Mouse (Mus musculus): ENCODE results near the gene Impg1. TPM values are rescaled to one million over a fixed set of nuclear protein-coding genes. Genes with fewer than 3 reads are reported as not detected.

The Impg1 gene
- not detected in 2 replicates for polyA plus RNA-seq (2014; fragmentation: Nextera tagmentation; extraction: Ambion mirVana)

DNA sequence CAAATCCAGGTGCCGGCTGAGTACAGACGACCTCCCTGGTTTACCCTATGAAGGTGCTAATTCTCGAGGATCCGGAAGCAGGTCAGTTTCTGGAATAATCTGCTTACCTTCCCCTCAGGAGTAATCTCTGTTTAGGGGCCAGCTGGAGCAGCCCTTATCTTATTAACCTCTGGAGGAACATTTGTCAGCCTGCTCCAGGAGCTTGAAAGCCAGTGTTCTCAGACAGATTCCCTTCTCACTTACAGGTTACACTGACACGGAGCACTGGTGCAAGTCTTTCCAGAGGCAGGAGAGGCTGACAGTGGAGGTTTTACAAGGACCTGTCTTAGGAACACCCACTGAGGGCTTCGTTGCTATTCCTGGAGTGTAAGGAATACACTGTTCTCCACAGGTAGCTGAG, at the start of gene Impg1:
TSS of gene Impg1 (minus strand) at position 101 of the 400 bp plus-strand sequence.
- Histone ChIP-seq H3K4me2 (ENCODE audit: low read depth, severe bottlenecking) (no peak within 1 kb of the TSS), H3K9me3 (ENCODE audit: control insufficient read depth, low read length) (no peaks in the 10 kb centered on the region), H3K27me3 (ENCODE audit: control insufficient read depth, insufficient read depth, low read length) (no peaks in the 10 kb centered on the region), H3K4me3 (ENCODE audit: low read depth, low read length) (no peak within 1 kb of the TSS), H3K9ac (ENCODE audit: low read length) (no peak within 1 kb of the TSS), H3K36me3 (ENCODE audit: control insufficient read depth, insufficient read depth, low read length) (no peaks in the 10 kb centered on the region), H3K27ac (replicated peaks; ENCODE audit: low read depth, low read length) (no peak within 1 kb of the TSS), H3K4me1 (ENCODE audit: control insufficient read depth, insufficient read depth, low read length) (no peaks in the 10 kb centered on the region)
- ATAC-seq (ENCODE audit: insufficient number of reproducible peaks, low FRiP score, low TSS enrichment, low read depth) (no peak), DNase-seq (ENCODE audit: low spot score) (no peak)
- WGBS, result 45% methylated on average over 6 of the region's 6 CpGs

DNA sequence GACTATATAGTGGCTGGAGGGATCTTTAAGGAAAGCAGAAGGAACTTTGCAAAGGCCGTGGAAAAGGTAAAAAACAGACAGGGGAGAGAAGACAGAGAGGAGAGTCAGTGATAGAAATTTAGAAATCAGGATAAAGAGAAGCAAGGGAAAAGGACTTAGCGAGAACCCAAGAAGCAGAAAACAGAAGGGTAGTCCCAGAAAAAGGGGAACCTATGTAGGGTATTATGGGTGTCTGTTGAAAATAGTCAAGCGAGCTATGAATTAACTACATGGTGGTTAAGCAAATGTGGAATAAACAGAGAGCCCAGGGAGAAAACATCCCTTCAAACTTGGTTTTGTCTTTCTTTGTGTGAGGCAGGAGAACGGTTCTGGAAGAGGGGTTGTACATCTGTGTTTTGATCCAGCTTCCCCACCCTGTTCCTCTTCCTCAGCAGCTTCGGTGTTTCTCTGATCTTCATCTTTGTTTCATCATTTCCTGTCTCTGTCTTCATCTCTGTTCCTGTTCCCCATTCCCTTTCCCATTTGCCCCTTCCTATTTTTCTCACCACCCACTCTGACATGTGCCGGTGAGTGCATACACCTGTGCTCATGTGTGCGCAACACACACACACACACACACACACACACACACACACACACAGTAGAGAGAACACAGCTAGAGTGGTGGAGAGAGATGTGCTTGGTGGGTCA, 44.3 kb upstream of the Impg1 start:
- H3K4me2 ChIP-seq (ENCODE audit: low read depth, severe bottlenecking), result no peak overlapping the region
- no peak overlapping the region for H3K9ac ChIP-seq (ENCODE audit: low read length)
- H3K27ac ChIP-seq (replicated peaks; ENCODE audit: low read depth, low read length), result no peak overlapping the region
- no peak overlapping the region for H3K4me3 ChIP-seq (ENCODE audit: low read depth, low read length)
- ATAC-seq (ENCODE audit: insufficient number of reproducible peaks, low FRiP score, low TSS enrichment, low read depth) (no peak), DNase-seq (ENCODE audit: low spot score) (no peak)
- no peaks in the 10 kb centered on the region for H3K9me3 ChIP-seq (ENCODE audit: control insufficient read depth, low read length)
- no peaks in the 10 kb centered on the region for H3K27me3 ChIP-seq (ENCODE audit: control insufficient read depth, insufficient read depth, low read length)
- no peaks in the 10 kb centered on the region for H3K4me1 ChIP-seq (ENCODE audit: control insufficient read depth, insufficient read depth, low read length)
- no peaks in the 10 kb centered on the region for H3K36me3 ChIP-seq (ENCODE audit: control insufficient read depth, insufficient read depth, low read length)
- 95% methylated on average over 7 of the region's 7 CpGs for WGBS

DNA sequence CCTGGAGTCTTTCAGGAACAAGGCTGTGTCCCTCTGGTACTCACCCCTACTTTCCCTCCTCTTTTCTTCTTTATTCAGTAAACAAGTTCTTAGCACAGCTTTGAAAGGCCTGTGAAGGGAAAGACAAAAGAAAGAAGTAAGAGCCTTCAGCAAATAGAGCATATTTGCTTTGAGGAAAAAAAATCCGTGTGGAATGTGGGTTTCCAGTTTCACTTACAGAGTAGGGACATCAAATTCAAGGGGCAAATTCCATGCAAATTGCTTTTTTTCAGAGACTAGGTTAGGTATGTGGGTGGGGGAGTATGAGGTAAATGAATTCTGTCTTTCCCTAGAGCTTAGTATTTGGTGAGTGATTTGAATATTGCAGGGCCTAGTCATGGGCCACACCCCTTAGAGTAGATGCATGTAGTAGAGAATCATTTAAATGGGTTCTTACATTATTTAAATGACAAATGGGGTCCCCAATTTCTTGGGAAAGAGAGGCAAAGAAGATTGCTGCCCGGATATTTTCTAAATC, 39.3 kb upstream of the Impg1 start:
- no peak for ATAC-seq (ENCODE audit: insufficient number of reproducible peaks, low FRiP score, low TSS enrichment, low read depth)
- H3K4me2 ChIP-seq (ENCODE audit: low read depth, severe bottlenecking), result no peak overlapping the region
- no peak overlapping the region for H3K4me3 ChIP-seq (ENCODE audit: low read depth, low read length)

DNA sequence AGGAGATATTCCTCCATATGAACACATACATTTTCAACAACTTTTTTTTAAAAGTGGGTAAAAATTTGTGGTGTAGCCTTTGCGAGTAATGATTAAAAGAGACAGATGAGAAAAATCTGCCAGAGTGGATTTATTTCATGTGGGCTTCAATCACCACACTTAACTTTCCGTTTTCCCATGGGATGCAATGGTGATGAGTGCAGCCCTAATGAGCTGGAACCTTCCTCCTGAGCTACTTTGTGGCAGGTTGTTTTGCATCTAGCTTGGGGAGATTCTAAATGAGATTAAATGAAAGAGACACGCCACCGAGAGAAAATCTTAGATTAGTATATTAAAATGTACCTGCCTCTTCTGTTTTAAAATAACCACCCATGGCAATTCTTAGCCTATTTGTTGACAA, 26.3 kb upstream of the Impg1 start:
- Histone ChIP-seq H3K4me3 (ENCODE audit: low read depth, low read length) (no peak overlapping the region), H3K36me3 (ENCODE audit: control insufficient read depth, insufficient read depth, low read length) (no peaks in the 10 kb centered on the region), H3K4me2 (ENCODE audit: low read depth, severe bottlenecking) (no peak overlapping the region), H3K4me1 (ENCODE audit: control insufficient read depth, insufficient read depth, low read length) (no peaks in the 10 kb centered on the region), H3K9ac (ENCODE audit: low read length) (no peak overlapping the region), H3K9me3 (ENCODE audit: control insufficient read depth, low read length) (no peaks in the 10 kb centered on the region), H3K27me3 (ENCODE audit: control insufficient read depth, insufficient read depth, low read length) (no peaks in the 10 kb centered on the region), H3K27ac (replicated peaks; ENCODE audit: low read depth, low read length) (no peak overlapping the region)
- ATAC-seq (ENCODE audit: insufficient number of reproducible peaks, low FRiP score, low TSS enrichment, low read depth) (no peak), DNase-seq (ENCODE audit: low spot score) (no peak)
- WGBS, result 73% methylated on average over 4 of the region's 4 CpGs

More for the DNA sequence above, 39.3 kb upstream of the Impg1 start:
- H3K9ac ChIP-seq (ENCODE audit: low read length), result no peak overlapping the region
- H3K9me3 ChIP-seq (ENCODE audit: control insufficient read depth, low read length), result no peaks in the 10 kb centered on the region
- DNase-seq (ENCODE audit: low spot score), result no peak
- H3K27ac ChIP-seq (replicated peaks; ENCODE audit: low read depth, low read length), result no peak overlapping the region
- no peaks in the 10 kb centered on the region for H3K4me1 ChIP-seq (ENCODE audit: control insufficient read depth, insufficient read depth, low read length)
- WGBS, result 59% methylated on average over 2 of the region's 2 CpGs
- no peaks in the 10 kb centered on the region for H3K36me3 ChIP-seq (ENCODE audit: control insufficient read depth, insufficient read depth, low read length)
- H3K27me3 ChIP-seq (ENCODE audit: control insufficient read depth, insufficient read depth, low read length), result no peaks in the 10 kb centered on the region

DNA sequence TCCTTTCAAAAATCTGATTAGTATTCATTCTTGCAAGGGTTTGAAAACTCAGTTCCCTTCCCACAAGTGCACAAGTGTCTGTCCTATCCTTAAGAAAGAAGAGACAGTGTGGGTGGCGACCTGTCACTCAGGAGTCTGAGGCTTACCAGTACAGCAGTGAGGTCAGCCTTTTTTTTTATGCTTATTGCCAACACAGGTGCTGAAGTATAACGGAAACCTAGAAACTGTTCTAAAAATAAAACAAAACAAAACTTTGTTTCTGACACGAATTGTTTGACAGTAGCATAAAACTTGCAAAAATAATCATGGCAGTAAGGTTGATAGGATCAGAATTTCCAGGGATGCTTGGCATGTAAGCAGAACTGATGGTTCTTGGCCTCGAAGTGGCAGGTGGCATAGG, 4.9 kb downstream of the Impg1 start:
- DNase-seq (ENCODE audit: low spot score), result no peak
- H3K4me3 ChIP-seq (ENCODE audit: low read depth, low read length), result no peak overlapping the region
- 80% methylated on average over 4 of the region's 4 CpGs for WGBS
- no peak for ATAC-seq (ENCODE audit: insufficient number of reproducible peaks, low FRiP score, low TSS enrichment, low read depth)
- H3K36me3 ChIP-seq (ENCODE audit: control insufficient read depth, insufficient read depth, low read length), result no peaks in the 10 kb centered on the region
- no peak overlapping the region for H3K9ac ChIP-seq (ENCODE audit: low read length)
- no peak overlapping the region for H3K27ac ChIP-seq (replicated peaks; ENCODE audit: low read depth, low read length)
- no peak overlapping the region for H3K4me2 ChIP-seq (ENCODE audit: low read depth, severe bottlenecking)
- H3K4me1 ChIP-seq (ENCODE audit: control insufficient read depth, insufficient read depth, low read length), result no peaks in the 10 kb centered on the region
- H3K9me3 ChIP-seq (ENCODE audit: control insufficient read depth, low read length), result no peaks in the 10 kb centered on the region
- H3K27me3 ChIP-seq (ENCODE audit: control insufficient read depth, insufficient read depth, low read length), result no peaks in the 10 kb centered on the region

DNA sequence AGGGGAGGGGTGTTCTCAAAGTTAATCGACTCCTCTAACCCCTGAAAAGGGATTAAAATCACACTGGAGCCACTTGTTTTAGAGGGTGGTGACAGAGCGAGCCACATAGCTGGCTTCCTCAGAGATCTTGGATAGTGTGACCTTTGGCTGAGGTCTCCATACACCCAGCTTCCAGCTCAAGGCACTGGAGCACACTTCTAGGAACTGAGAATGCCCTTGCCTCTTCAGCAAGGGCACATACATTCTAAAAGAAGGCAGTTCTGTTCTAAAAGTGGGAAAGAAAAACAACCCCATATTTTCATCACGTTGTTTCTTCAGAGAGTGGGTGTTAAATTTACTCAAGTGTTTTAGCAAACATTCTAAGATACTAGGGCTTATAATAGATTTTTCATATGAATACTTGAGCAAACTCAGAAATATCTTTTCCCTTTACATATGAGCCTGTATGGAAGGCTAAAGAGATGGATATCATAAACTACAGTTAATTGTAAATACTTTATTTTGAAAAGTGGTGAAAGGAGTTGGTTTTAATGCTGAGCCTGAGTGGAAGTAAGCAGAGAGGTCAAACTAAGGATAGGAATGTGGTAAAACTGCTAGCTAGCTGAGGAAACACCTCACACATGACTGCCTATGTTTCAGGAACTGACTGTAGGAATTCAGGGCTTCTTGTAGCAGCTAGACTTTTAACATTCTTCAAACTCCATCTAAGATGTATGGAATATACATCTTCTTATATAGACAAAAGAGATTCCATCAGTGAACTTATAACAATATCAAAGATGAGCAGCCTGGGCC, 14.6 kb downstream of the Impg1 start:
- Histone ChIP-seq H3K27ac (replicated peaks; ENCODE audit: low read depth, low read length) (no peak overlapping the region), H3K4me3 (ENCODE audit: low read depth, low read length) (no peak overlapping the region), H3K4me1 (ENCODE audit: control insufficient read depth, insufficient read depth, low read length) (no peaks in the 10 kb centered on the region), H3K9me3 (ENCODE audit: control insufficient read depth, low read length) (no peaks in the 10 kb centered on the region), H3K27me3 (ENCODE audit: control insufficient read depth, insufficient read depth, low read length) (no peaks in the 10 kb centered on the region), H3K4me2 (ENCODE audit: low read depth, severe bottlenecking) (no peak overlapping the region), H3K36me3 (ENCODE audit: control insufficient read depth, insufficient read depth, low read length) (no peaks in the 10 kb centered on the region), H3K9ac (ENCODE audit: low read length) (no peak overlapping the region)
- ATAC-seq (ENCODE audit: insufficient number of reproducible peaks, low FRiP score, low TSS enrichment, low read depth) (no peak), DNase-seq (ENCODE audit: low spot score) (no peak)
- 62% methylated on average over 3 of the region's 3 CpGs for WGBS

DNA sequence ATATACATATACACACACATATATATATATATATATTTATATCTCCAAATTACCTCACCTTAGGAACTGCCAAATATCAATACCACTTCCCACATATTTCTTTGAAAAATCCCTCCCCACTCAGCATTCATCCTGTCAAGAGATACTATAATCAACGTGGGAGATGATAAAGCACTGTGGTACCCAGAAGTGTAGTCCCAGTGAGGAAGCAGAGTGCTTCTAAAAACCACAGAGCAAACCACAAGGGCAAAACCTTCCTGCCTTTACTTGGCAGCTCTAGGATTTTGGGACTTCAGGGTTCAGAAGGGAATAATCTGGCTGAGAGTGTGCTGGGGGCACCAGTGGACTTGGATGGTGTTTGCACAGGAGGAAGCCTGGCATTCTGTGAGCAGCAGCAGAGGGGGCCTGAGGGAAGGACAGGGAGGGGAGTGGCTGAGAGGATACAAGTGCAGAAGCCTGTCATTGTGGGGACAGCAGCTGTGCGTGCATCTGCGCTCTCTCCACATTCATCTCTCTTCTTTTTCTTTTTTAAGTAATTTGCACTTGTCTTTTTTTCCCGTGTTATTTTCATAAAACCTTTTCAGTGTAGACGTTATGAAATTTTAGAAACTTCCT, 24.1 kb downstream of the Impg1 start:
- H3K4me1 ChIP-seq (ENCODE audit: control insufficient read depth, insufficient read depth, low read length), result no peaks in the 10 kb centered on the region
- H3K9ac ChIP-seq (ENCODE audit: low read length), result no peak overlapping the region
- ATAC-seq (ENCODE audit: insufficient number of reproducible peaks, low FRiP score, low TSS enrichment, low read depth), result no peak
- no peak for DNase-seq (ENCODE audit: low spot score)
- H3K27ac ChIP-seq (replicated peaks; ENCODE audit: low read depth, low read length), result no peak overlapping the region
- no peaks in the 10 kb centered on the region for H3K9me3 ChIP-seq (ENCODE audit: control insufficient read depth, low read length)
- H3K27me3 ChIP-seq (ENCODE audit: control insufficient read depth, insufficient read depth, low read length), result no peaks in the 10 kb centered on the region
- no peak overlapping the region for H3K4me3 ChIP-seq (ENCODE audit: low read depth, low read length)
- WGBS, result 73% methylated on average over 5 of the region's 5 CpGs
- no peak overlapping the region for H3K4me2 ChIP-seq (ENCODE audit: low read depth, severe bottlenecking)
- no peaks in the 10 kb centered on the region for H3K36me3 ChIP-seq (ENCODE audit: control insufficient read depth, insufficient read depth, low read length)

DNA sequence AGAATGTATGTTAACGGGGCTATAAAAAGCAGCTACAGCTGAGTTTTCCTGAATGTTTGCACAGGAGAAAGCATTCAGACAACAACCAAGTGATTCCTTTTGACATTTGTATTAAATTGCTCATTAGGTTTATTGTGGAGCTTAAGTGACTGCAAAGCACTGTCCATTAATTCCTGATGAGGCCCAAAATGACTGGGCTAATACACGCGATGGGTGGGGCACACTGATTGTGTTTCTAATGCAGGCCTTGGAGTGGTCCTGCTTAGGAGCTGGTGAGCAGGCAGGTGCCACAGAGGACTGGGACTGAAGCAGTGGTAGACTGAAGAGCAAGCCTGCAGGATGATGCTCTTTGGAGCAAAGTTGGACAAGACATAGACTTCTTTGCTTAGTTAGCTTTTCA, 73.9 kb downstream of the Impg1 start:
- Histone ChIP-seq H3K4me3 (ENCODE audit: low read depth, low read length) (no peak overlapping the region), H3K4me2 (ENCODE audit: low read depth, severe bottlenecking) (no peak overlapping the region), H3K27ac (replicated peaks; ENCODE audit: low read depth, low read length) (no peak overlapping the region), H3K4me1 (ENCODE audit: control insufficient read depth, insufficient read depth, low read length) (no peaks in the 10 kb centered on the region), H3K27me3 (ENCODE audit: control insufficient read depth, insufficient read depth, low read length) (no peaks in the 10 kb centered on the region), H3K9ac (ENCODE audit: low read length) (no peak overlapping the region), H3K9me3 (ENCODE audit: control insufficient read depth, low read length) (no peaks in the 10 kb centered on the region), H3K36me3 (ENCODE audit: control insufficient read depth, insufficient read depth, low read length) (no peaks in the 10 kb centered on the region)
- ATAC-seq (ENCODE audit: insufficient number of reproducible peaks, low FRiP score, low TSS enrichment, low read depth), result no peak
- WGBS, result 57% methylated on average over 3 of the region's 3 CpGs
- DNase-seq (ENCODE audit: low spot score), result no peak
